Mouse (Mus musculus) heart, postnatal 0 days (tissue): ENCODE measurements at regions not wholly inside any gene's neighbourhood (a gene's known extent, or its start where the extent isn't known, plus 50 kb on each side); places are given as distances from the start of the nearest gene placed in this dataset.

Source experiments
- CTCF ChIP-seq: IDR thresholded peaks from 2 replicates; pipeline ENCODE4 v1.5.1; 2016; ENCODE audit warnings: antibody characterized with exemption, control low read depth, low read depth
- EP300 ChIP-seq: IDR thresholded peaks from 2 replicates; pipeline ENCODE4 v1.6.1; 2016; ENCODE audit warnings: antibody characterized with exemption, low read depth

- TF ChIP-seq EP300 = no peak
- TF ChIP-seq CTCF = no peak
Measured at GRCm38 (mm10) chr5:101190976-101191375, 345.5 kb downstream of the Gpat3 start.
